Mouse (Mus musculus) small intestine, adult 2 months (tissue): Measurements from ENCODE around the gene Slc16a3.

Source experiments
- CTCF ChIP-seq: fragments of 200-500 bp; IDR thresholded peaks from 2 replicates; pipeline ENCODE4 v1.5.1; 2012; ENCODE audit warnings: low read depth, mild to moderate bottlenecking, control low read depth, inconsistent platforms, low read length, moderate library complexity, mixed read lengths; ENCODE audit not compliant: insufficient replicate concordance, insufficient read length; ENCODE audit errors: extremely low read depth
- POLR2A ChIP-seq: fragments of 200-500 bp; IDR thresholded peaks from 2 replicates; pipeline ENCODE4 v1.6.1; 2012; ENCODE audit warnings: low read depth, mild to moderate bottlenecking, control low read depth, inconsistent platforms, low read length, moderate library complexity

DNA sequence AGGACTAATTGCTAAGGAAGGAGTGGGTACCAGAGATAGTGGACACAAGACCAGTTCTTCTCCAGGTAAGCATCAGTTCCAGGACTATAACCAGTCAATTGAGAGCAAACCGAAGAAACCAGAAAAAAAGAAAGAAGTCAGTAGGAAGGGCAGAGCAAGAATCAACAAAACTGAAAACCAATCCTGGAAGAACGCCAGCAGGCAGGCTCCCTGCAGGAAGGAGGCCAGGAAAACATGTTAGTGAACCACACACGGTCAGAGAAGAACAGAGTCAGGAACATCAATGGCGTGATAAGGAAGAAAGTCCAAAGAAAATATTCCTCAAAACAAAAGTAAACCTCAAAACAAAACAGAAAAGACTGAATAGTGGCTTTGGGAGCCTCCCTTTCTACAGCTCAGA is 53.7 kb downstream of the Slc16a3 start:
- TF ChIP-seq POLR2A (no peak), CTCF (no peak)
